Mouse (Mus musculus): ENCODE results near the gene Zfp217.

Zfp217 gene

GRCm38 (mm10) chr2:170158987-170159386 is 11.1 kb upstream of the Zfp217 start:
- DNase-seq = no peak

DNA sequence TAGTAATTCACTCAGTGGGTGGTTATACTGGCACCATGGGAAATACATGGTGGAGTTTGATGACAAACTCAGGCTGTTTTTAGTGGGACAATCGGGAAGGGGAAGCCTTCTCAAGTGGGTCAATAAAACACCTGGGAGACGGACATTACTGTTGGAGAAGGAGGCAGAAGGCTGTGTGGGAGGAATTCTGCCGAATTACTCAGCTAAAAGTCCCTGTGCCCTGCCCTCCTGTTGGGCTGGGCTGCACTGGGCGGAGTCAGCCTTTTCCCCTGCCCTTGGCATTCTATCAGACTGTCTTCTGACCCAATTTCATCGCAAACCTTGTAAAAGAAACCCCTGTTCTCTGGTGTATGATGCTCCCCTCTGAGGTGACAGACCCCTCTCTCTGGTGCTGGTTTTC is 10.3 kb upstream of the Zfp217 start:
- no peak for DNase-seq

- DNase-seq = no peak
These were observed 9.6 kb upstream of the Zfp217 start for GRCm38 (mm10) chr2:170157280-170158200.

GRCm38 (mm10) chr2:170155089-170155740 is 7.3 kb upstream of the Zfp217 start:
- peak; percentile 68 for DNase-seq

- DNase-seq = no peak
These were observed 6.8 kb upstream of the Zfp217 start for GRCm38 (mm10) chr2:170154738-170155088.

GRCm38 (mm10) chr2:170154301-170154721 is 6.4 kb upstream of the Zfp217 start:
- no peak for DNase-seq

- peak; percentile 63 for DNase-seq
These were observed 5.7 kb upstream of the Zfp217 start for GRCm38 (mm10) chr2:170153421-170154271.

DNA sequence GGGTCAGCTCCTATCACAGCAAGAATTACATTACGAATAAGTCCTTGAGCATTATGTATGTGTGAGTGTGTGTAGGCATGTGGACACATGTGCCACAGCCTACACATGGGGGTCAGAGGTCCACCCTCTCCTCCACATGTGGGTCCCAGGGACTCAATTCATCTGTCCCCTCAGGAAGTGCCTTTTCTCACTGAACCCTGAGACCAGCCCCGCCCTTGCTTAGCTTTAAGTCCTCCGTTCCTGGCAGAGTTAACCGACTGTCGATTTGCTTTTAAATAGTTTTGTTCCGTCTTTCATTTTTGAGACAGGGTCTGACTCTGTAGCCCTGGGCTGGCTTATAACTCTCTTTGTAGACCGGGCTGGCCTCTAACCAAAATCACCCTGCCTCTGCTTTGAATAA is 5.0 kb upstream of the Zfp217 start:
- DNase-seq = no peak

DNA sequence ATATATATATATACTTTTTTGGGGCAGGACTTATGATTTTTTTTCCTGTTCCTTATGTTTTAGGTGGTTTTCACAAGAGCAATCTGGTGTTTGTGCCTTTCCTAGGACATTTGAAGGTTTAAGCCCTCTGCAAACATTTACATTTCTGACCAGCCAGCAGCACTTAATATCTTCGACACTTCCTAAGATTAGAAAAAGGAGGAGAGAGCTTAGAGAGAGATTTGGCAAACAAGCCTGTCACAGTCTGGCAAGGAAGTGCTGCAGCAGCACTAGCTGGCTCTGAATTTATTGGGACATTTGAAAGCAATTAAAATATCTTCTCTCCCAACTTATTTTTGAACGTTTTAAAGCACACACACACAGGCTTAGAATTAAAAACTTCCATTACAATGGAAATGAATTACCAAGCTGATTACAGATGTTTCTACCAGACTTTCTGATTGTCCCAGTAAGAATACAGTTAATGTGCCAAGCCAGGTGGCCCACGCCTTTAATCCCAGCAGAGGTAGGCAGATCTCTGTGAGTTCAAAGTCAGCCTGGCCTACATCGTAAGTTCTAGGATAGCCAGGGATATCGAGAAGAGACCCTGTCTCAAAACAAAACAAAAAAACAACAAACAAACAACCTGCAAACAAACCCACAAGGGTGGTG is 4.3 kb upstream of the Zfp217 start:
- DNase-seq = no peak

DNA sequence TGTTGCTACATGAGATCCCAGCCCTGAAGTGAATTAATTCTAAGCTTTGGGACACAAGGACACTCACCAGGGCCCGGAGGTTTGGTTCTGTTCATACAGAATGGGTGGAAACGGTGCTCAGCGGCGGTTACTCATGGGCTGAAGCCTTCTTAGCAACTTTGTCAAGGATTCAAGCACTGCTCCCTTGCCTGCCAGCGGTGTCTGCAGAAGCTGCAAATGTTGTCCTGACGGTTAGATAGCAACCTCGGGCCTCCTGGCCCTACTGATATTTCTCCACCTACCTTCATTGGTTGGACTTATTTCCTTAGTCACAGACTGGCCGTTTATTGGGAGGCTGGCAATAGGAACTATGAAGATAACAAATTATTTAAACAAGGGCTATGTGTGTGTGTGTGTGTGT is 3.6 kb upstream of the Zfp217 start:
- no peak for DNase-seq

DNA sequence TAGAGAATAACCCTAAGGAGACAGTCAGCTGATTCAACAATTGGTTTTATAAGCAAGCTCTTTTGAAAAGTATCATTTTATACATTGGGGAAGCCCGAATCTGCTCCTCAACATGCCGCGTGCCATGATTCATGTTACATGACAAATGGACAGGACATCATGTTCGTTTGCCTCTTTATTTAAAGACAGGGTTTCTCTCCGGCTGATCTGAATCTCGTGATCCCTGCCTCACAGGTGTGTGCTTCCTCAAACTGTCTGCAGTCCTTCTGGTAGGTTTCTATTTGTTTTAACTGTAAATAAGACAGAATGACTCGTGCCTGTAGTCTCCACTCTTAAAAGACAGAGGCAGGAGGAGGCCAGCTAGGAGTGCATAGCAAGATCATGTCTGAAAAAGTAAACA is 925 bp upstream of the Zfp217 start:
- DNase-seq = no peak

DNA sequence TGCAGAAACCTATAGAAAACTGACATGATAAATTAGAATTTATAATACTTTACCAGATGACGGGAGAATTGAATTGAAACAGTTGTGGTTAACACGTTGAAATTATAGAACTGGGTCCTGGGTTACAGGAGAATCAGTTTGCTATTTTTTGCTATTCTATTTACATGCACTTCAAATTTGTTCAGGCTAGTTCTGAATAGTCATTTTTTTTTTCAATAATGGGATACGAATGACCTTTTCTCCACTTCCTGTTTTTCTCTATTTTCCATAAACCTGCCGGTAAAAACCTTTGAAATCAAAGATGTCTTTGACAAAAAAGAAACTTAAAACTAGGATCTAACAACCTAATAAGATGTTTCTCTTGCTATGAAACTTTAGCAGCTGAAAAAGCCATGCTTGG is 733 bp downstream of the Zfp217 start:
- no peak for DNase-seq

DNA sequence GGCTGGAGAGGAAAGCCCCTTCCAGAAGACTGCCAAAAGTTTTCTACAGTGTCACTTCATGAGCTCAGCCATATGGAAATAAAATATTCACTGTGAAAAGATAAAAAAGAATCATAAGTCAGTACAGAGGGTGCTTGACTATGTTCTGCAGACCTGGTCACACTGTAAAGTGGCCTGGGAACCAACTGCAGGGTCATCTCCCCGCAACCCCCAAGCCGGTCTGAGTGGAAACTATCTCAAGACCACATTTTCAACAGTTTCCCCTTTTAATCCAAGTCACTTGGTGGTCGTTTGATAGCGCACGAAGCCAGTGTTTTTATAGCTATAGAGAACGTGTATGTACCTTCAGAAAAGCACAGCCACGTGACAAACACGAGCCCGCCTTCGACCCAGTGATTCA is 3.6 kb downstream of the Zfp217 start:
- no peak for DNase-seq

DNA sequence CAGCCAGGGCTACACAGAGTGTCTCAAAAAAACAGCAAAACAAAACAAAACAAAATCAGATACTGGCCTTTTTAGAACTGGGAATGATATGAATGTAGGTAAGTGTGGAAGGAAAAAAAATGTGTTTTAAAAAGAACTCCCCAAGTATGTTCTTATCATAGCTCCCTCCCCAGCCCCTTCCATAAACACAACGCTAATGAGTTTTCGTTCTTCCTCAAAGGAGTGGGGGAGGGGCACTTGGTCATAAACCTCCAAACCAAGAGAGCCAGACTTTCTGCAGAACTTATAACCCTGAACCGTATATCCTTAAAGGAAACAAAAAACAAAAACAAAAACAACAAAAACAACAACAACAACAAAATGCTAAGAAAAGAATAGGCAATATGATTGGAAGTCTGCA is 4.0 kb downstream of the Zfp217 start:
- DNase-seq = no peak

- DNase-seq = no peak
These were observed 5.4 kb downstream of the Zfp217 start for GRCm38 (mm10) chr2:170142542-170142941.

DNA sequence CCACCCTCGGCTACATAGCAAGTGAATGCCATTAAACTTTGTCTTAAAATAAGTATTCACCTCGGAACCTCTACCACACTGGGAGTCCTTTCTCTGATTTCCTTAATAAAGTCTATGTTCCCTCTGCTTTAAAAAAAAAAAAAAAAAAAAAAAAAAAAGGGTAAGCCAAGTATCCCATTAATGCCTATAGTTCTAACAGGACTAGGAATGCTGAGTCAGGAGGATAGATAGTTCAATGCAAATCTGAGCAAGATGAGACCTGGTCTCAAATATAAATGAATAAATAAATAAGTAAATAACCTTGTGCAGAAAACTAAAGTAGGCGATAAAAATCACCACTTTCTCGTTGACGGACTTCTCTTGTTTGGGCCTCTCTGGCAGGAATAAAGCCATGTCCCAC is 6.4 kb downstream of the Zfp217 start:
- no peak for DNase-seq

GRCm38 (mm10) chr2:170139411-170140046 is 8.4 kb downstream of the Zfp217 start:
- no peak for DNase-seq

- DNase-seq = no peak
These were observed 11.0 kb downstream of the Zfp217 start for GRCm38 (mm10) chr2:170136928-170137327.

DNA sequence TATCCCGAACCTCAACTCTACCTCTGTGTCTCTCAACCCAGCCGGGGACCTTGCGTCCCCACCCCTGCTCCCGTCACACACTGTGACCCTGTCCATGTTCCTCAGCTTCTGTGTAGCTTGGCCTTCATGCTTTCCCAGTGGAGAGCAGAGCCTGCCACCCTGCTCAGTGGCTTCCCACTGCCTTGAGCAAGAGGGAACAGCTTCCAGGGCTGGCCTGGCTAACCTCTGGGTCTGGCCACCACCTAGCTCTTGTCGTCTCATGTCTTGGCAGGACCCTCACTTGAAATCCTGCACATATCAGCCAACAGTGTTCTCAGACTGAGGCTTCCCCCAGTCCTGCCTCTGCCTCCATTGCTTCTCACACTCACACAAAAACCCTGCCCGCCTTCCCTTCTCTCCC is 12.1 kb downstream of the Zfp217 start:
- no peak for DNase-seq

DNA sequence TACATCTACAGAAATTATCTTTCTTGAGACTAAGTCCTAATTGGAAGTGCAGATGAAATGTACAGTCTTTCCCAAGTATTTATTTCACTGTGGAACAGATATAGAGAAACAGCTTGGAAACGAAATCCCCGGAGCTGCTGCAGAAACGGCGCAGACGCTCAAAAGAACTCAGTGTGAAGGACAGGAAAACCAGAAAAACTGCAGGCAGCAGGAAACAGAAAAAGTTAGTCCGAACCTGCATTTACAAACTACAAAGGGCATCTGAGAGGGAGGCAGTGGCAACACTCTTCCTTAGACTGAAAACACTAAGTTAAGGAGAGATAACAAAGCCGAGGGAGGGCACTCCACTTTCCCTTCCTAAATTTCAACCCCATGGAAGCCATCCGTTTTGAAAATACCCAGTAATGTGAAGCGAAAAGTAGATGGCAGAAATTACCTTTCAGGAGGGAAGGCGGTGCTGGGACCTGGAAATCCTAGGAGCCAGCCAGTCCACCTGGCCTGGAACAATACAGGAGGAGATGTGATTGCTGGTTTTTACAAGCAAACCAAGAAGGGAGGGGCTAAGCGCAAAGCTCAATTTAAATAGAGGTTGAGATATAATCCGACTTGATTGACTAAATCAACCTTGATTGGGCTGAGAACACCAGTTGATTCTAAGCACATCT is 13.7 kb downstream of the Zfp217 start:
- DNase-seq = no peak

GRCm38 (mm10) chr2:170133093-170133731 is 14.7 kb downstream of the Zfp217 start:
- peak; percentile 83 for DNase-seq
